Mouse (Mus musculus) megakaryocyte progenitor cell, adult 5-6 weeks (primary cell): ENCODE results near the gene Dnah2. TPM values are rescaled to one million over a fixed set of nuclear protein-coding genes. Genes with fewer than 3 reads are reported as not detected.
"Not testable (repeated sequence)": the region's sequence is repeated elsewhere in the genome, so short reads cannot be mapped to it uniquely, and the experiment has no call there.

Experiments used
- ATAC-seq: replicated peaks from 2 replicates; pipeline ENCODE4 v1.8.0; 2016; ENCODE audit warnings: mild to moderate bottlenecking, moderate TSS enrichment, inconsistent platforms; ENCODE audit not compliant: poor library complexity
- total RNA-seq, 2 experiments: library from RNA; stranded (forward) in 1 of 2; stranded (reverse) in 1 of 2; fragments of 157-497, 149-512 nt in 1 of 2; fragments of 200-1000 nt in 1 of 2; gene quantifications; 2 replicates each; pipeline versions ENCODE4 v1.2.3 to v1.2.4; 2015 to 2017

Gene Dnah2
- total RNA-seq, 2 experiments from 2014 or later: not detected

DNA sequence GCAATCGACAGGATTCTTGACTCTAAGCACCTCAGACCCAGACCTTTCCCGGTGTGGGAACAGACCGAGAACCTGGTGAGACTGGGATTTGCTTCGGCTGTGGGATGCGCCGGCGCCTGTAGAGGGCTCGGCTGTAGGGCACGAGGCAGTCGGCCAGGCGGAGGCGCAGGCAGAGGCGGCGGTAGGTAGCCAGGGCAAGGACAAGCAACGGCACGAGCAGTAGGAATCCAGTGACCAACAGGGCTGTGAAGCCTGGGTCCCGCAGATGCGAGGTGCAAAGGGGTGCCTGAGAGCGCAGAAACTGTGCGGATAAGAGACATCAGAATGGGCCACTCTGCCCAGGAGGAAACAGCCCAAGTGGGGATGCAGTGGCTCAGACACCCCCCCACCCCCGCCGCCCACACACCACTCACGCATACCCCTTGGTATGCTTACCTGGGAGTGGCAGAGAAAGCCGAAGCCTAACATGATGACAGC lies 151.3 kb downstream of the Dnah2 start:
- no peak for ATAC-seq

DNA sequence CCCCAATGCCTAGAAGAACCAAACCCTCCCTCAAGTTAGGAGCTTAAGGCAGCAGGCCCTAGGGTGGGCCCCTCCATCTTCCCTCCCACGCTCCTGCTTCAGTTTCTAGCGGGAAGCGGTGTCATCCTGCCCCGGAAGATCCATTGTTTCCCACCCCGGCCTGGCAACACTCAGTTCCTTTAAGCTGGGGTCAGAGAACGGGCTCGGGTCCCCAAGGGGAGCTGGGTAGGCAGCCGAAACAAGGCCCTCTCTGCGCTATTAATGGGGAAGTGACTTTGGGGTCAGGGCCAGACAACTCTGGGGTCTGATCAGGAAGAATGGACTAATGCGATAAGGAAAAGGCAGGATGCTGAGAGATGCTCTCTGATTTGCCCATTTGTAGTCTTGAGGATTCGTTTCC lies 152.1 kb downstream of the Dnah2 start:
- ATAC-seq: no peak

DNA sequence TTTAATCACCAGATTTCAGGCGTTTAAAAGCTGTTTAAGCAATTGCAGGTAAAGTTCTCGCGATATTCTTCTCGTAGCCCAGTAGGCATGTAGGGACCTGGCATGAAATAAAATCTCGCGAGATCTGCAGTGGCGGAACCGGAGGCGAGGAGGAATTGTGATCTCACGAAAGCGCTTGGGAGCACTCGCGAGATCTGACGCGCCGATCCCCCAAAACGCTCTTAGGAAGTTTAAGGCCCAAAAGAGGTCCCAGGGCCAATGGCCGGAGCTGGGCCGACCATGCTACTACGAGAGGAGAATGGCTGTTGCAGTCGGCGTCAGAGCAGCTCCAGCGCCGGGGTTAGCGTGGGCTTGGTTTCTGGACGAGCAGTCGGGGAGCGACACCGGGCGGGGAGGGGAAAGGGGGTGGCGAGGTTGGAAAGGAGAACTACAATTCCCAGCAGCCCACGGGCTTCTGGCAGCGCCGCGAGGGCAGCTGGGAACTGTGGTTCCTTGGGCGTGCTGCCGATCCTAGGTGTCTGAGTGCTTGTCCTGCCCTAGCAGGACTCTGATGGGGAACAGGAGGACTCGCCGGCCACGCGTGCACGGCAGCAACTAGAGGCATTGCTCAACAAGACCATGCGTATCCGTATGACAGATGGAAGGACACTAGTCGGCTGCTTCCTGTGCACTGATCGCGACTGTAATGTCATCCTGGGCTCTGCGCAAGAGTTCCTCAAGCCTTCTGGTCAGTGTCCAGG lies 153.1 kb downstream of the Dnah2 start:
- peak; percentile 84 for ATAC-seq

DNA sequence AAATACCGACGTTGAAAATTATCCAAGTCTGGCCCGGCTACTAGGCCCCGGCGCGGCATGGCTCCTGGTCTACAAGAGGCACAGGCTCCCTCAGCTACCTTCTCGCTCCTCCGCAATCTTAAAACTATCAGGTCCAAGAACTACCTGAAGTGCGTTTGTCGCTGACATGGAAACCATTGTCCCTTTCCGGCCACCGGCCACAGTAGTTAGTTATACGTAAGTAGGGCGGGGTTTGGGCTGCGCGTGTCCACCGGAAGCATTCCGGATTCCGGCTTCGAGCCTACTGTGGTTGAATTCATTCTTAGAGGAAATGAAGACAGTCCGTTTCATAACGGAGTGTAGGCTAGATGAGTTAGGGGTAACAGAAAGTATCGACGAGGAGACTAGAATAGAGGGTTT lies 153.7 kb downstream of the Dnah2 start, which contains the start of the genes Naa38 and Cyb5d1:
TSS of gene Naa38 (plus strand) at position 253 of the 399 bp plus-strand sequence.
TSS of gene Cyb5d1 (minus strand) at position 397 of the 399 bp plus-strand sequence.
- peak; percentile 63 for ATAC-seq

DNA sequence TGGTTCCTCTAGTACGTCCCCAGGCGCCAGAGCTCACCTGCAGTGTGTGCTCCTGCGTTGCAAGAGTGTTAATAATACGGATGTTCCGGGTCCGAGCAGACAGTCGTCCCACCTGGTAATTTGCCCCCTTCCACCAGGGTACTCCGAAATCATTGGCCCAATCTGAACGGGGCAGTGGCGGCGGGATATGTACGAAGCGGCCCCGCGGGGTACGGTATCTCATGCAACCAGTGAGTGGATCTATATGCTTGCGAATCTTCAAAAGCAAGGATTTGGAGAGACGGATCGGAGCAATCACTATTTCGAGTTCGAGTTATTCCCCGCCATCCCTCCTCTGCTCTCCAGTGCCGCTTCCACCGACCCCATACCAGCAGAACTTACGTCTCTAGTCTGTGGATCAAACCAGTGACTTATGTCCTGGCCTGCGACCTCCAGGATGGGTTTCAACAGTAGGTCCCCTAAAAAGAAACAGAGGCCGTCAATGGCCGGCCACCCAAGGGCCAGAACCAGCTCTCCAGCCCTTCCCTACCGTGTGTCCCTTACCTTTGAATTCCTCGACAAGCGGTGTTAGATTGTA lies 154.2 kb downstream of the Dnah2 start:
- not testable (repeated sequence) for ATAC-seq

DNA sequence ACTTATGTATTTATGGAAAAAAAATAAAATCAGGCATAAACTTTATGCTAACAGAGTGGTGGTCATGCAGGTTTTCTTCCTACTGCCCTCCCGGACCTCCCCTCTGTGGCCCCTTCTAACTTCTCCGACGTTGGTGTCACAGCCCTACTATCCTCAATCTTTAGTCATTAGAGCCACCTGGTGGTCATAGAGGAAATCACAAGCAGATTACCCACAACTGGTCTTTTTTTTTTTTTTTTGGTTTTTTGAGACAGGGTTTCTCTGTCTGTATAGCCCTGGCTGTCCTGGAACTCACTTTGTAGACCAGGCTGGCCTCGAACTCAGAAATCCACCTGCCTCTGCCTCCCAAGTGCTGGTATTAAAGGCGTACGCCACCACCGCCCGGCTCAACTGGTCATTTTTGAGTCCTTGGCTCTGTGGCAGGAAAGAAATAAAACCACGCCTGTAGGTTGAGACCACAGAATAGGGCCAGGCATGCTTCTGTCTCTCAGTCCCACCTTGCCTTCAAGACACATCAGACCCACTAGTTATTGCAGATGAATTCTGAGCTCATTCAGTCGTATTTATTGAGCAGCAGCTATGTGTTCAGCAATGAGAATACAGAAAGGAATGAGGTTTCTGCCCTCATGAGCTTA lies 158.4 kb downstream of the Dnah2 start:
- ATAC-seq: peak; percentile 72

DNA sequence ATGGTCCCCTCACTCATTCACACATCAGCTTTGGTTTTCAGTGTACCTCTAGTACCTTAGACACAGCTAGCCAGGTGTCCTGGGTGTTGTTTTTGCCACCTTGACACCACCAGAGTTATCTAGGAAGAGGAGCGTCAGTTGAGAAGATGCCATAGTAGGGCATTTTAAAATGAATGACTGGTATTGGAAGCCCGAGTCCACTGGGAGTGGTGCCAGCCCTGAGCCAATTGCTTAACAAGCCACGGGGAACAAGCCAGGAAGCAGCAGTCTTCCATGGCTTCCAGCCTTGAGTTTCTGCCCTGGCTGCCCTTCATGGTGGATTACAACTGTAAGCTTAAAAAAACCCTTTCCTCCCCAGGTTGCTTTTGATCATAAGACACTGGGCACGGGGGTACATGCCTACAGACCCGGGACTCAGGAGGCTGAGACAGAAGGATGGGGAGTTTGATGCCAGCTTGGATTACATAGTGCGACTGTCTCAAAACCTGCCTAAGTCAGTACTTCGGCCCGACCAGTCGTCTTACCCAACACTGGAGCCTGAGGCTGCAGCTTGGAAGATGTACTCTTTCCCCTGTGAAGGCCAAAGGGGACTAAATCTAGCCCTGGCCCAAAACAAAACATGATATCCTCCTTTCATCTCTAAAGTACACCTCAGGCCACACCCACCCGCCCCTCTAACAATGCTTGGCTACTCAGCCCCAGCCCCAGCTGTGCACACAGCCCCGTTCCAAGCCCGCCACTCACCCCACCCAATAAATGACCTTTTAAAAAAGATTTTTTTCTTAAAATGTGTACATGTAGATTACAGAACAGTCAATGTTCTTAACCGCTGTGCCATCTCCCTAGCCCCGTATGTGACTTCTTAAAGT lies 159.1 kb downstream of the Dnah2 start:
- no peak for ATAC-seq

DNA sequence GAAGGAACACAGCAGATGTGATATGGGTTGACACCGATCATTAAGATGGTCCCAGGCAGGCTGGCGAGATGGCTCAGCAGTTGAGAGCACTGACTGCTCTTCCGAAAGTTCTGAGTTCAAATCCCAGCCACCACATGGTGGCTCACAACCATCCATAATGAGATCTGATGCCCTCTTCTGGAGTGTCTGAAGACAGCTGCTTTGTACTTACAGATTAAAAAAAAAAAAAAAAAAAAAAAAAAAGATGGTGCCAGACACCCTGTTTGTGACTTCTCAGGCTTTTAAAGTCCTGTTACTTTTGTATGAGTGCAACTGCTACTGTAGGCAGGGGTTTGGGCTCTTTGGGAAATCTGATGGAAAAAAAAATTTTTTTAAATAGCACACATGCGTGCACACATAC lies 160.2 kb downstream of the Dnah2 start:
- ATAC-seq: no peak

DNA sequence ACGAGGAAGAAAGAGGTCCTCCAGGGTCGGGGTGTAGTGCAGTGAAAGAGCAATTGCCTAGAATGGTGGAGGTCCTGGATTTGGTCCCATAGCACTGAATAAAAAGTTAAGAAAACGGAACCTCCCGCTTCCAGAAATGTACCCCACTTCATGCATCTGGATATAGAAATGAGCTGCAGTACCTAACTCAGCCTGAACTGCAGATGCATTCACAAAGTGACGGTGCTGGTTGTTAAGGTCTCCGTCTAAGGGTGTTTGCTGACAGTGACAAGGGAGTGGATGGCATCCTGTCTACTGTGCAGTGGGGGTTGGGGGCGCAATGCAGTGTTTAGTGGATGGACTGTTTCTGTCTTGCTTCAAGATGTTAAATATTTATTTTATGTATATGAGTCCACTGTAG lies 162.2 kb downstream of the Dnah2 start:
- ATAC-seq: no peak

DNA sequence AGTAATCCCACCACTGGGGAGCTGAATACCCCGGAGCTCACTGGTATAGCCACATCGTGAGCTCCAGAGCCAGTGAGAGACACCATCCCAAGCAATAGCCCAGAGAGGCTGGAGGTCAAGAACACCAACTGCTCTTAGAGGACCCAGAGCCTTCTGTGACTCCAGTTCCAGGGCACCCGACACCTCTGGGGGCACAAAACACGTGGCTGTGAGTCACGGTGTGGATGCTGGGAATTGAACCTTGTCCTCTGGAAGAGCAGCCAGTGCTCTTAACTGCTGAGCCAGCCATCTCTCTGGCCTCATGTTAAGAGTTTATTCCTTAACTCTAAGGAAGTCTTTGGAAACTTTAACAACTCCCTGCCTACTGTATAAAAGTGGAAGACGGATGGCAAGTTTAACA lies 163.9 kb downstream of the Dnah2 start:
- no peak for ATAC-seq

DNA sequence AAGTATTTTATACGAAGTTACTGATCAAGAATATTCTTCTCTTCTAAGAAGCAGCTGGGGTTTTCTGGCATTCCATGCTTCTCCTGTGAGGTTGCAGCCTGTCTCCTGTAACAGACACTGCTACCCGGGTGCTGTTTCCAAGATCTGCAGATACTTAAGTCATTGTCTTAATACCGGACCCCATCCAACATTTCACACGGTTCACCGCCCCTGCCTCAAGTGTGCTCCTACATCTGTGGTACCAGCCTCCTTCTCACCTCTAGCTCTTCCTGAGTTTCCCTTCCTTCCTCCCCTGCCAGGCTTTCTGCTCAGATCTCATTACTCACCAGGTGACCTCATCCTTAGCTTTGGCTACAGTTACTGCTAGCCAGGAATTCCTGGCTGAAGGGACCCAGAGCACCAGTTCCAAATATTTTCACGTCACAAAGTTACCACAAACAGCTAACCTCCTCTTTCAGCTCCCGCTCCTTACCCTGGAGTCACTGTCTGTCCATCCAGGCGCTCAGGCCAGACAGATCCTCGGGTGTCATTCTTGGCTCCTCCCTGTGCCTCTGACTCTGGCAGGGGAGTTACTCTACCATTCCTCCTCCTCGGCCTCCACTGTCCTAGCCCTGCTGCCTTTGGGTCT lies 166.3 kb downstream of the Dnah2 start:
- no peak for ATAC-seq

DNA sequence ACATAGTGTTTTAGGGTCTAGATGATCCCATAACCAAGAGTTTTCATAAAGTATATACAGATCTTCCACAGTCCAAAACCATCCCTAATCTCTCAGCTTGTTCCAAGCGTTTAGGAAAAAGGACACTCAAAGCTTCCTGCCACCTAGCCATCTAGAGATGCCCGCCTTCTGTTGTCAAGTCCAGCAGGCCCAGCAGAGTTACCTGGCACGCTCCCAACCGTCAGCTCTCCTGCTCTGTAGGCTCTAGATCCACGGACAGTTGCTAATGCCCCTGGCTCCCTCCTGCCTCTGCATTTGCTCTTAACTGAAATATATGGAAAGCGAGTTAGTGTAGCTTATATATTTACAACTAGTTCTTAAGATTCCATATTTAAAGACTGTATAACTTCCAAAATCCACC lies 167.6 kb downstream of the Dnah2 start:
- ATAC-seq: no peak

DNA sequence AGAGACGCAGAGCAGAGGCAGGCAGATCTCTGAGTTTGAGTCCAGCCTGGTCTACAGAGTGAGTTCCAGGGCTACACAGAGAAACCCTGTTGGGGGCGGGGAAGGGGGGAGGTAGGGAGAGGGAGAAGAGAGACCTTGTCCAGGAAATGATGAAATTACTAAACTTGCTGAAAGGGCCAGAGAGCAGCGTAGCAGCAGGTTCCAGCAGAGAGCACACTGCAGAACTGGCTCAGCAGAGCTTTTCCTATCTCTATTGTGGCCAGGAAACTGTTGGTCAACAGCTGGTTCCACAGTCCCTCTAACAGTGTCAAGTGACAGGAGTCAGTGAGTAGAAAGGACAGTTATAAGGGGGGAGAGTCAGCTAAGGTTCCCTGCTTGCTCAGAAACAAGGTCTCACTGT lies 169.3 kb downstream of the Dnah2 start:
- ATAC-seq: peak; percentile 73

DNA sequence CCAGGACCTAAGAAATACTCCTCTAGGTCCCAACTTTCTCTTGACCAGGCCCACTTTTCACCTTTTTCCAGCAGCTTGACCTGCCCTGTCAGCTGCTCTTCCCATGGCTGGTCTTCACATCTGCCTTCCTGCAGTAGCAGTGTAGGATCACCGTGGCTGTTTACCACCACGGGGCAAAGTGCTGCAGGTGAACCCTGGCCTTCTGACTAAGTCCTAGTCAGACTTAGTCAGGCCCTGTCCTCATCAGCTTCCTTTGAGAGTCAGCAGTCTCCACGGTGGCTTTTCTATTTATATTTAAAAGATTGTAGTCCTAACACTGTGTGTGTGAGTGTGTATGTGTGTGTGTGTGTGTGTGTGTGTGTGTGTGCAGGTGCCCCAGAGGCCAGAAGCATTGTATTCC lies 171.1 kb downstream of the Dnah2 start:
- no peak for ATAC-seq

DNA sequence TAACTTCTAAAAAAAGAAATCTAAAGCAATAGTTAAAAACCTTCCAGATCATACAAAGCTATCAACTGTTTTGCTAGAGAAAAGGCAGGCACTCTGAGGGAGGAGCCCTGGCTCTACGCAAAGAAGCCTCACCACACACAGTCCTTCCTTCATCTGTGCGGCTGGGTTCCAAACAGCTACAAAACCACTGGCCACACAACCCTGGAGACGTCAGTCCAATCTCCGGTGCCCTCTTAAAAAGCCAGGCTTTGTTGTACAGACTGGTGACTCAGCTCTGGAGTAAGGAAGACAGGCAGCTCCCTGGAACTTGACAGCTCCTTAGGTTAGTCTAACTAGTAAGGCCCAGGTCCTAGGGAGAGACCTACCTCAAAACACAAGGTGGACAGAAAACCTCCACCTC lies 173.3 kb downstream of the Dnah2 start:
- ATAC-seq: no peak

DNA sequence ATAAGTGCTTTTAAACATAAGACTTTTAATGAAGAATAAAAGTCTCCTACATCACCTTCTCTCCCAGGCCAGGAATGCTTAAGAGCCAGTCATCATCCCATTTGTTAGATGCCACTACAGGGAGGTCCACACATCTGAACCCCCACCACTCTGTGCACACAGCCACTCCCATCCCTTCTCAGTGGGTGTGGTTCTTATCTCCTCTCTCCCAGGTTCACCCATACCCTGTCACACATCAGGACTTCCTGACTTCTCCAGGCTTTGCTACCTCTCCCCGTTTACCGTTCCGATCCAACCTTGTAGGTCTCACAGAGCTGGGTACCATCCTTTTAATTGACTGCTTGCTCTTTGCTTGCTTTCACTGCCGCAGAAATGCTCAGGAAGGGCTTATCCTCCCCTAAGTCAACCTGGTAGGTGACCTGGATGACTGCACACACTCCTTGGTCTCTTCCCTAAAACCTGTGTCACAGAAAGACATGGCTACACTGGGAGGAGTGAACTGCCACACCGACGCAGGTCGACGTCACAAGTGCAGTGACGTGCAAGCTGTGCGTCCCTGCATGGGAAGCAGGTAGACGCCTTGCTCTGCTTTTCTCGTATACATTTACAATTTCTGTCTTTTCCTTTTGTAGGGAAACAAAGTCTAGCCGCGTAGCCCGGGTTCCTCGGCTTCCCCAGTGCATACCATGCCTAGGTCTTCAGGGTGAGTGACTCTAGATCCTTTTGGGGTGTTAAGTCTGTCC lies 175.5 kb downstream of the Dnah2 start:
- ATAC-seq: peak; percentile 61

DNA sequence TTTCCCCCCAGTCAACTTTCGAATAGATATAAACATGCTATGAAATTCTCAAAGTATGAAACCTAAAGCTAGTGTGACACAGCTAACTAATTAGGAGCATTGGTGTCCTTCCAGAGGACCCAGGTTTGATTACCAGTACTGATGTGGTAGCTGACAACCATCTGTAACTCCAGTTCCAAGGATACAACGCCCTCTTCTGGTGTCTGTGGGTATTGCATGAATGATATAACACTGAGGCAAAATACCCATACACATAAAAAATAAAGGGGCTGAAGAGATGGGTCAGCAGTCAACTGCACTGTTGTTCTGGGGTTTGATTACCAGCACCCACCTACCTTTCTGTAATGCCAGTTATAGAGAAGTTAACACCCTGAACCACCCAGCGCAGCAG lies 176.1 kb downstream of the Dnah2 start:
- ATAC-seq: no peak

DNA sequence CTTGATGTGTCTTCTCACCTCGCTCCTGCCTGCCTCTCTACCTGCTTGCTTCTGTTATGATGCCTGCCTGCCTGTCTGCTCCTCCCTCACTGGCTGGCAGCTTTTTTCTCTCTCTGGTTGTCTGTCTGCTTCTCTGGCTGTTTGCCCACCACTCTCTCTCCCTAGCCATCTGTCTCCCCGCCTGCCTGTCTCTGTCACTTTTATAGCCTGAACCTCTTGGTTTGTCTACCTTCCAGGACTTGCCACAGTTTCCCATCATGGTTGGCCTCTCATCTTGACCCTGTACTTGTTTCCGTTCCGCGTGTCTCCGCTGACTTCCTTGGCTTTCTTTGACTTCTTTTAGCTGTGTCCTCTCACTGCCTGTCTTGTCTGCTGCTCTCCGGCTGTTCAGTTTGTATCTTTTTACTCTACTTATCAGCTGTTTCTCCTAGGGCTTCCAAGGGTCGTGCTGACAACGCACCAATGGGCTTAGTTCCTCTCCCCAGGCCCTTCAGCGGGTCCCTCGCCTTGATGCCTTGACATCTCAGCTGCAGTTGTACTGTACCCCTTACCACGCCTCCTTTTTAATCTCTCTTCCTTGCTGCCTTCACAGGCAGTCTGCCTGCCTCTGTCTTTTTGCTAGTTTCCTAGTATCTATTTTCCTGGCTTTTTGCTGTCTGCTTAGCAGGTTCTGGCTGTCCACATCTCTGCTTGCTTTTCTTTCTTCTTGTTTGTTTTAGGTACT lies 176.7 kb downstream of the Dnah2 start:
- ATAC-seq: peak; percentile 29

DNA sequence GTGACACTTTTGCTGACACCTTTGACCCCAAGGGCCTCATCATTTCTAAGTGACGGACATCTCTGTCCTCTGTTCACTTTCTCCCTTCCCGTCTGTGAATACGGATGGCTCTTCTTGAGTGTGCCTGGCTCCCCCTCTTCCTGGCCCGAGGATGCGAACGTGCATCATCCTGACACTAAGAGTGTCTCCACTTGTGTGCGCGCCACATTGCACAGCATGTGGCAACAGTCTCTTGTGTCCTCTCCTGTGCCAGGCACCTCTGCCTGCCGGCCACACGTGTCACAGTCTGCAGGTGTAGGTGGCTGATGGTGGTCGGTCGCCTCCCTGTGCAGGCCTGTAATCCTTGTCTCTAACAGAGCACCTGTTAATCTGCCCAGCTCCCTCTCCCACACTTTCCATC lies 177.3 kb downstream of the Dnah2 start:
- no peak for ATAC-seq
